Mouse (Mus musculus): ENCODE data around the gene Nr1i3.

Gene Nr1i3

GRCm38 (mm10) chr1:171195046-171195822, 18.5 kb upstream of the Nr1i3 start:
- no peak for DNase-seq (ENCODE audit: low spot score in 2 of 2)

- peak; percentile 61 for DNase-seq (ENCODE audit: low spot score in 2 of 2)
These were observed 17.8 kb upstream of the Nr1i3 start, which contains the start of gene Pcp4l1 for GRCm38 (mm10) chr1:171195887-171196397. Gene Pcp4l1, minus strand, starts transcription at chr1:171196268.

GRCm38 (mm10) chr1:171199532-171199931, 14.2 kb upstream of the Nr1i3 start:
- DNase-seq (ENCODE audit: low spot score in 2 of 2), result no peak

DNA sequence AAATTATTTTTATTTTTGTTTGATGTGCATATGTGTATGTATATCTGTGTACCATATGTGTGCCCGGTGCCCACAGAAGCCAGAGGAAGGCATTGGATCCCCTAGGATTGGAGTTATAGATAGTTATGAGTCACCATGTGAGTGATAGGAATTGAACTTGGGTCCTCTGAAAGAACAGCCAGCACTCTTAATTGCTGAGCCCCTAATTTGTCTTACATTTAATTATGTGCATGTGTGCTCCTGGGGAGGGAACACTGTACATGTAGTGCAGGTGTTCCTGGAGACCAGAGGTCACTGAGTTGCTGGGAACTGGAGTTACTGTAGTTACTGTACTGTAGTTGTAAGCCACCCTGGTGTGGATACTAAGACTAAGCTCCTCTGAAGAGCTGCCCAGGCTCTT, 13.0 kb upstream of the Nr1i3 start:
- no peak for DNase-seq (ENCODE audit: low spot score in 2 of 2)

DNA sequence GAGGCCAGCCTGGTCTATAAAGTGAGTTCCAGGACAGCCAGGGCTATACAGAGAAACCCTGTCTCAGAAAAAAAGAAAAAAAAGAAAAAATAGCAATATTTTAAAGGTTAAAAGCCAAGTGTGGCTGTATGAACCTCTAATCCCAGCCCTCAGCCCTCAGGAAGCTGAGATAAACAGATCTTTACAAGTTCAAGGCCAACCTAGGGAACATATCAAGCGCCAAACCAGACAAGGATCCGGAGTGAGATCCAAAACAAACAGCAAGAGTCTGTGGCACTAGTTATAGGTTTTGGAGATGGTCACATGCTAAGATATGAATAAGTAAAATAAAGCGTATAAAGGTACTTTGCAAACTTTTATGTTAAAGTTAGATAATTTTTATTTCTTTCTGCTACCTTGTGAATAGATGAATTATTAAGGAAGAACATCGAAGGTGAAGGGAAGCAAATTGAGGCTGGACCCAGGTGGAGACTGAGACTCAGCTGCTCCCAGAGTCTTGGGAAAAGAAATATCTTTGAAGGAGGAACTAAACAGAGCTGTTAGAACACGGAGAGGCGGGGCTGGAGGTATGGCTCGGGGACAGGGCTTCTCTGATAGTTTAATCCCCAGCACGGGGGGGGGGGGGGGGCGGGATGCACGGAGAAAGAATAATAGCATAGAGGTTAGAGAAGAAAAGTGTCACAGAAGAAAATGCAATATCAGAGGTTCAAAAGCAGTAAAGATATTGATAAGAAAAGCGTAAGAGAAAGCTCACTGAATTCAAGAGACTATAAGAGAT, 10.1 kb upstream of the Nr1i3 start:
- DNase-seq (ENCODE audit: low spot score in 2 of 2), result no peak

- DNase-seq (ENCODE audit: low spot score in 2 of 2), result no peak
These were observed 9.5 kb upstream of the Nr1i3 start for GRCm38 (mm10) chr1:171204249-171204644.

GRCm38 (mm10) chr1:171205704-171206493, 7.9 kb upstream of the Nr1i3 start:
- no peak for DNase-seq (ENCODE audit: low spot score in 2 of 2)

GRCm38 (mm10) chr1:171209409-171209808, 4.4 kb upstream of the Nr1i3 start:
- no peak for DNase-seq (ENCODE audit: low spot score in 2 of 2)

DNA sequence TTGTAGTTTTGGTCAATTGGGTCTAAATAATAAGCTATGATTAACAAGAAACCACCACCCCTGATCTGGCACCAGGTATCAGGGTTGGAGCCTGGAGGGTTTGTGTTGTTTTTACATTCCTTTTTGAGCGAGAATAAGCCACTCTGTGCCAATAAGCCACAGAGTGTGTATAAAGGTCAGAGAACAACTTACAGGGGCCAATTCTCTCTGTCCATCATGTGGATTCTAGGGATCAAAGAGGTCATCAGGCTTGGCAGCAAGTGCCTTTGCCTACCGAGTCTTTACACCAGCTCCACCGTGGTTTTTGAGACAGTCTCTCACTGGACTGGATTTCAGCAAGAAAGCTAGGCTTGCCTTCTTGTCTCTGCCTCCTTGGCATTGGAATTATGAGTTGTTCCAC, 916 bp upstream of the Nr1i3 start:
- no peak for DNase-seq (ENCODE audit: low spot score in 2 of 2)

GRCm38 (mm10) chr1:171216241-171216955, 2.6 kb downstream of the Nr1i3 start:
- no peak for DNase-seq (ENCODE audit: low spot score in 2 of 2)

GRCm38 (mm10) chr1:171220871-171221270, 7.1 kb downstream of the Nr1i3 start:
- DNase-seq (ENCODE audit: low spot score in 2 of 2), result peak; percentile 81 to 87

GRCm38 (mm10) chr1:171221281-171222193, 7.8 kb downstream of the Nr1i3 start:
- DNase-seq (ENCODE audit: low spot score in 2 of 2), result peak in 1 of 2 experiments; percentile 45

- DNase-seq (ENCODE audit: low spot score in 2 of 2), result peak; percentile 91 to 97
These were observed 8.7 kb downstream of the Nr1i3 start, which contains the start of gene Tomm40l for GRCm38 (mm10) chr1:171222238-171223155. Gene Tomm40l, minus strand, starts transcription at chr1:171222514.

DNA sequence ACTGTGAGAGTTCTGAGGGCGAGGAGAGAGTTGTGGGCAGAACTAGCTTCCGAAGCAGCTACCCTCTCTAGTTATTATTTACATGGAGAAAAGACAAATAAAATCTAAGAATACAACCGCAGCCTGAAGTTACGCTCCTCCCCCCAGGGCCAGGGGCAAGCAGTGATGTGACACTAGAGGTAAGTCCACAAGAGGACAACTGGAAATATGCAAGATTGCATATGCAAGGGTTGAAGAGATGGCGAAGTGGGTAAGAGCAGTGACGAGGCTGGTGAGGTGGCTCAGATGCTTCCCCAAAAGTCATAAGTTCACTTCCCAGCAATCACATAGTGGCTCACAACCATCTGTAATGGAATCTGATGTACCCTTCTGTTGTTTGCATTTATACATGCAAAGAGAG, 9.4 kb downstream of the Nr1i3 start:
- no peak for DNase-seq (ENCODE audit: low spot score in 2 of 2)

- DNase-seq (ENCODE audit: low spot score in 2 of 2), result no peak
These were observed 10.0 kb downstream of the Nr1i3 start for GRCm38 (mm10) chr1:171223796-171224195.

DNA sequence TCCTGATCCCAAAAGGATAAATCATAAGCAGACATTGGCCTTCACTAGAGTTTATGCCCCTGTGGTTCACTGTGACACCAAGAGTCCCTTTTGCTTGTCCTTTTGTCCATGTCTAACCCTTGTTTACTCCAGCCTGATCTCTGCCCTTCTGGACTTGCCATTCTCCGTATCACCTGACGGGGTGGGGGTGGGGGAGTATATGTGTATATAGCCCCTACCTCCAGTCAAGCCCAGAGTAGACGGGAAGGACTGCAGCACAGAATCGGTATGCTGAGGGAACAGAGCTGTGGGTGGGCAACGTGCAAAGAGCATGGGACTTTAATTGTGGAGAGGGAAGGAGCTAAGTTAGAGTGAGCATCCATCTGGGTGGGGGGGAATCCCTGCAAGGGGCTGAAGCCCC, 11.1 kb downstream of the Nr1i3 start, which contains the start of gene Apoa2:
TSS of gene Apoa2 (plus strand) at position 198 of the 400 bp plus-strand sequence.
- DNase-seq (ENCODE audit: low spot score in 2 of 2), result no peak

DNA sequence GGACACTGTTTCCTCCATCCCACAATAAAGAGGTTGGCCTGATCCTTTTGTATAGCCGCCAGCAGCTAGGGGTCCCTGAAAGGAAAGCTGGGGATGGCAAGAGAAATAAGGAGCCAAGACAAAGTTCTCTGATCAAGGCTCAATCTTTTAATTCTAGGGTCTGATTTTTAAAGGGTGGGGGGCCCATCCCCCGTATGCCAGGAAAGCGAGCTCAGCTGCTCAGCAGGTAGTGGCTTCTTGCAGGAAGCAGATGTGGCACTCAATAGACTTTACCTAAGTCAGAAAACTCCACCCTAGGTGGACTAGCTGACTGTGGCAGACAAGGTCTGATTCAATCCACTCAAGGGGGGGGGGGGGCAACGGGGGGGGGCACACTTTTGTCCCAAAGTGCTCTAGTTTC, 13.0 kb downstream of the Nr1i3 start:
- DNase-seq (ENCODE audit: low spot score in 2 of 2), result no peak

GRCm38 (mm10) chr1:171227879-171228278, 14.1 kb downstream of the Nr1i3 start:
- DNase-seq (ENCODE audit: low spot score in 2 of 2), result no peak

DNA sequence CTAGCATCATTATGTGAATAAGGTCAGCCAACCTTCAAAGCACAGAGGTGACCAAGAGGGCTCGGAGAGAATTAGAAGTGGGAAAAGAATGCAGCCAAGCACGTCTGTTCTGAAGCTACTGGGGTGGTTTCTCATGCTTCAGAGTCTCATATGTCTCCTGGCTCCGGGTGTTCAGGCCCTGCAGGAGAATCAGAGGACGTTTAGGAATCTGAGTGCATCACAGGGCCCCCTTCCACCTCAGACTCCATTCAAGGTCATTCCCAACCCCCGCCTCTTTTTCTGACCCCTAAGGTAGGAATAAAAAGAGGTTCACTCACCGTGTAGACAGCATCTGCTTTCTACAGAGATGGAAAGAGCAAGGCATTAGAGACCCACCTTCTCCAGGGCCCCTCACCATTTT, 16.0 kb downstream of the Nr1i3 start:
- DNase-seq (ENCODE audit: low spot score in 2 of 2), result no peak
